13 mouse cellular contexts compared by ENCODE assay signal in the genomic region with DNA sequence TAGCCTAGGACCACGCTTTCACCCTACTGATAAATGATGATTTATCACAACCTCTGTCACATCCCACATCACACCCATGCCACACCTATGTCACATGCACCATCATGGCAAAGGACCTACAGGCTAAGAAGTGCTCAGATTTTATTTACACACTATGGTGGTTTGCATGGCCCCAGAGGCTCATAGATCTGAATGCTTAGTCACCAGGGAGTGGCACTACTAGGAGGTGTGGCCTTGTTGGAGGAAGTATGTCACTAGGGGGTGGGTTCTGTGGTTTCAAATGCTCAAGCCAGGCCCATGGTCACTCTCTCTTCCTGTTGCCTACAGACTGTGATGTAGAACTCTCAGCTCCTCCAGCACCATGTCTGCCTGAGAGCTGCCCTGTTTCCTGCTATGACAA.
"Had no signal": no experiment of that assay in that cellular context is flagged by ENCODE, and none has a peak within 500 bp of the region (broad histone marks: within the 10 kb centered on the region; RNA-seq: fewer than 3 reads in every experiment).

No protein-coding gene starts in this region.

- H3K9ac ChIP-seq: kidney, embryonic 15.5 days; limb, embryonic 12.5 days; liver, embryonic 14.5 days; midbrain, embryonic 13.5 days; stomach, embryonic 15.5 days had no signal

- H3K4me2 ChIP-seq: kidney, embryonic 15.5 days; limb, embryonic 12.5 days; midbrain, embryonic 13.5 days; stomach, embryonic 15.5 days had no signal

- H3K4me1 ChIP-seq: kidney, embryonic 15.5 days; limb, embryonic 12.5 days; stomach, embryonic 15.5 days had no signal

- ATAC-seq: lung, postnatal 0 days had no signal

- H3K9me3 ChIP-seq: kidney, embryonic 15.5 days; limb, embryonic 12.5 days; stomach, embryonic 15.5 days had no signal

- DNase-seq: kidney, adult 2 months; kidney, postnatal 14 days; lung, adult 2 months; lung, postnatal 36 days; right cerebral cortex, postnatal 14 days; thymus, postnatal 36 days had no signal

- H3K4me3 ChIP-seq: kidney, embryonic 15.5 days; left cerebral cortex, adult 2 months; limb, embryonic 12.5 days; midbrain, embryonic 13.5 days; stomach, embryonic 15.5 days had no signal

- H3K27ac ChIP-seq: kidney, embryonic 15.5 days; left cerebral cortex, adult 2 months; limb, embryonic 12.5 days; liver, embryonic 14.5 days; stomach, embryonic 15.5 days had no signal

- H3K27me3 ChIP-seq: kidney, embryonic 15.5 days; limb, embryonic 12.5 days; midbrain, embryonic 13.5 days; stomach, embryonic 15.5 days had no signal
